Mouse (Mus musculus): Measurements from ENCODE around the gene N4bp3.
"Not testable (repeated sequence)": the region's sequence is repeated elsewhere in the genome, so short reads cannot be mapped to it uniquely, and the experiment has no call there.

N4bp3 gene

GRCm38 (mm10) chr11:51652889-51653418, 2.3 kb upstream of the N4bp3 start:
- DNase-seq = no peak

- no peak for DNase-seq
These were observed 381 bp downstream of the N4bp3 start for GRCm38 (mm10) chr11:51650261-51650660.

GRCm38 (mm10) chr11:51649889-51650199, 798 bp downstream of the N4bp3 start:
- no peak for DNase-seq

- no peak for DNase-seq
These were observed 1.3 kb downstream of the N4bp3 start for GRCm38 (mm10) chr11:51649111-51649888.

GRCm38 (mm10) chr11:51648566-51648965, 2.1 kb downstream of the N4bp3 start:
- DNase-seq = no peak

- DNase-seq = no peak
These were observed 3.6 kb downstream of the N4bp3 start for GRCm38 (mm10) chr11:51646751-51647667.

- DNase-seq = no peak
These were observed 4.4 kb downstream of the N4bp3 start for GRCm38 (mm10) chr11:51646245-51646644.

GRCm38 (mm10) chr11:51645293-51645692, 5.3 kb downstream of the N4bp3 start:
- no peak for DNase-seq

- DNase-seq = no peak
These were observed 6.4 kb downstream of the N4bp3 start for GRCm38 (mm10) chr11:51644217-51644616.

GRCm38 (mm10) chr11:51643761-51644160, 6.9 kb downstream of the N4bp3 start:
- DNase-seq = peak; percentile 48

- DNase-seq = no peak
These were observed 7.4 kb downstream of the N4bp3 start for GRCm38 (mm10) chr11:51643202-51643601.

GRCm38 (mm10) chr11:51640748-51641147, 9.9 kb downstream of the N4bp3 start:
- no peak for DNase-seq

- DNase-seq = no peak
These were observed 12.1 kb downstream of the N4bp3 start for GRCm38 (mm10) chr11:51638497-51638896.

GRCm38 (mm10) chr11:51637971-51638414, 12.6 kb downstream of the N4bp3 start:
- no peak for DNase-seq

- DNase-seq = peak; percentile 60
These were observed 14.3 kb downstream of the N4bp3 start for GRCm38 (mm10) chr11:51636323-51636684.

GRCm38 (mm10) chr11:51635525-51636322, 14.9 kb downstream of the N4bp3 start, which contains the start of gene Rmnd5b:
Gene Rmnd5b, minus strand, starts transcription at chr11:51635896.
- peak; percentile 90 for DNase-seq

GRCm38 (mm10) chr11:51635127-51635524, 15.5 kb downstream of the N4bp3 start:
- no peak for DNase-seq

GRCm38 (mm10) chr11:51633721-51634120, 16.9 kb downstream of the N4bp3 start:
- DNase-seq = no peak

GRCm38 (mm10) chr11:51633200-51633599, 17.4 kb downstream of the N4bp3 start:
- DNase-seq = not testable (repeated sequence)

GRCm38 (mm10) chr11:51632130-51632753, 18.4 kb downstream of the N4bp3 start:
- DNase-seq = no peak

GRCm38 (mm10) chr11:51629651-51630314, 20.9 kb downstream of the N4bp3 start:
- no peak for DNase-seq

GRCm38 (mm10) chr11:51627907-51628306, 22.7 kb downstream of the N4bp3 start:
- DNase-seq = no peak
